Mouse (Mus musculus) small intestine, adult 2 months (tissue): ENCODE measurements around the gene Sntg2. TPM values are rescaled to one million over a fixed set of nuclear protein-coding genes. Genes with fewer than 3 reads are reported as not detected.

Experiments used
- H3K27ac ChIP-seq: fragments of 200-500 bp; 2 replicates; pipeline ENCODE4 v1.5.1; 2012; ENCODE audit warnings: low read depth, low read length, control low read depth, inconsistent platforms; ENCODE audit not compliant: insufficient read depth
- H3K27me3 ChIP-seq: fragments of 200-500 bp; 2 replicates; pipeline ENCODE4 v1.6.1; 2012; ENCODE audit warnings: mild to moderate bottlenecking, moderate library complexity, low read length, inconsistent platforms; ENCODE audit not compliant: control insufficient read depth, insufficient read depth
- H3K36me3 ChIP-seq: fragments of 200-500 bp; 2 replicates; pipeline ENCODE4 v1.6.1; 2012; ENCODE audit warnings: mild to moderate bottlenecking, low read length, control low read depth, inconsistent platforms; ENCODE audit not compliant: control insufficient read depth, insufficient read depth
- H3K4me1 ChIP-seq: fragments of 200-500 bp; 2 replicates; pipeline ENCODE4 v1.6.1; 2012; ENCODE audit warnings: low read length, inconsistent platforms, mixed read lengths; ENCODE audit not compliant: control insufficient read depth, insufficient read depth, insufficient read length
- H3K4me3 ChIP-seq: fragments of 200-500 bp; 2 replicates; pipeline ENCODE4 v1.5.1; 2012; ENCODE audit warnings: low read depth, mild to moderate bottlenecking, control low read depth, inconsistent platforms, low read length, moderate library complexity
- CTCF ChIP-seq: fragments of 200-500 bp; IDR thresholded peaks from 2 replicates; pipeline ENCODE4 v1.5.1; 2012; ENCODE audit warnings: low read depth, mild to moderate bottlenecking, control low read depth, inconsistent platforms, low read length, moderate library complexity, mixed read lengths; ENCODE audit not compliant: insufficient replicate concordance, insufficient read length; ENCODE audit errors: extremely low read depth
- POLR2A ChIP-seq: fragments of 200-500 bp; IDR thresholded peaks from 2 replicates; pipeline ENCODE4 v1.6.1; 2012; ENCODE audit warnings: low read depth, mild to moderate bottlenecking, control low read depth, inconsistent platforms, low read length, moderate library complexity
- WGBS: fragments of 180-500 bp; shearing (Covaris S2); methylation state at CpG from one replicate; pipeline ENCODE4 v1.1.7; 2018; 5-methylcytosine and 5-hydroxymethylcytosine counted together
- polyA plus RNA-seq: library from polyadenylated mRNA; depleted of rRNA; stranded (reverse); fragments of >200 nt; gene quantifications from 2 replicates; pipeline ENCODE4 v1.2.3, GENCODE M21; 2012

The Sntg2 gene
- polyA plus RNA-seq, 1 experiment = 3.5 TPM

- TF ChIP-seq CTCF (no peak), POLR2A (no peak)
- Histone ChIP-seq H3K4me3 (no peak overlapping the region), H3K27ac (no peak overlapping the region), H3K4me1 (no peaks in the 10 kb centered on the region), H3K36me3 (no peaks in the 10 kb centered on the region; the same call in 1 of the 2 replicates), H3K27me3 (no peaks in the 10 kb centered on the region)
- WGBS = 86% methylated on average over 2 of the region's 2 CpGs
Observed at GRCm38 (mm10) chr12:30334502-30334901, 38.7 kb downstream of the Sntg2 start.

- WGBS = 59% methylated on average over 2 of the region's 2 CpGs
Observed at GRCm38 (mm10) chr12:30317971-30318370, 55.2 kb downstream of the Sntg2 start.

DNA sequence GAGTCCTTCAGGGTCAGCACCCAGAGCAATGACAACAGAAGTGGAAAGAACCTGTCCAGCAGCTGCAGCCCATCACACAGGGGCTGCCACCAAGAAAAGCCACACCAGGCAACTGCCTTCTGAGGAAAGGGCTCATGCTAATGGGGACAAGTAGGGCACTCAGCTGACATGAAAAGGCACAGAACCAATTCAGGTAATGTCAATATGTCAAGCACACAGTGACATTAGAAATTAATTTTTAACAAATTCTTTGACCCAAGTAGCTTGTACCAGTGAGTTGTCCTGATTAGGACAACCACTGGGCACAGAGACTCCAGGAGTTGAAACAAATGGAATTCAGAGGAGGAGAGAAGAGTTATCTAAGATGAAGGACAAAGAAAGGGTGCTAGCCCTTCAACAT lies 60.2 kb downstream of the Sntg2 start:
- Histone ChIP-seq H3K27me3 (no peaks in the 10 kb centered on the region), H3K27ac (no peak overlapping the region), H3K4me3 (no peak overlapping the region), H3K36me3 (no peaks in the 10 kb centered on the region), H3K4me1 (no peaks in the 10 kb centered on the region)
- TF ChIP-seq POLR2A = no peak
- no peak for TF ChIP-seq CTCF

More at GRCm38 (mm10) chr12:30317971-30318370, 55.2 kb downstream of the Sntg2 start:
- Histone ChIP-seq H3K4me3 (no peak overlapping the region), H3K36me3 (no peaks in the 10 kb centered on the region), H3K4me1 (no peaks in the 10 kb centered on the region), H3K27me3 (no peaks in the 10 kb centered on the region), H3K27ac (no peak overlapping the region)
- no peak for TF ChIP-seq CTCF
- no peak for TF ChIP-seq POLR2A

GRCm38 (mm10) chr12:30308197-30308939 lies 64.8 kb downstream of the Sntg2 start:
- no peak for TF ChIP-seq POLR2A
- TF ChIP-seq CTCF = no peak
- WGBS = 58% methylated on average over 5 of the region's 5 CpGs
- Histone ChIP-seq H3K27me3 (no peaks in the 10 kb centered on the region), H3K36me3 (no peaks in the 10 kb centered on the region), H3K4me1 (no peaks in the 10 kb centered on the region), H3K27ac (no peak overlapping the region), H3K4me3 (no peak overlapping the region)

DNA sequence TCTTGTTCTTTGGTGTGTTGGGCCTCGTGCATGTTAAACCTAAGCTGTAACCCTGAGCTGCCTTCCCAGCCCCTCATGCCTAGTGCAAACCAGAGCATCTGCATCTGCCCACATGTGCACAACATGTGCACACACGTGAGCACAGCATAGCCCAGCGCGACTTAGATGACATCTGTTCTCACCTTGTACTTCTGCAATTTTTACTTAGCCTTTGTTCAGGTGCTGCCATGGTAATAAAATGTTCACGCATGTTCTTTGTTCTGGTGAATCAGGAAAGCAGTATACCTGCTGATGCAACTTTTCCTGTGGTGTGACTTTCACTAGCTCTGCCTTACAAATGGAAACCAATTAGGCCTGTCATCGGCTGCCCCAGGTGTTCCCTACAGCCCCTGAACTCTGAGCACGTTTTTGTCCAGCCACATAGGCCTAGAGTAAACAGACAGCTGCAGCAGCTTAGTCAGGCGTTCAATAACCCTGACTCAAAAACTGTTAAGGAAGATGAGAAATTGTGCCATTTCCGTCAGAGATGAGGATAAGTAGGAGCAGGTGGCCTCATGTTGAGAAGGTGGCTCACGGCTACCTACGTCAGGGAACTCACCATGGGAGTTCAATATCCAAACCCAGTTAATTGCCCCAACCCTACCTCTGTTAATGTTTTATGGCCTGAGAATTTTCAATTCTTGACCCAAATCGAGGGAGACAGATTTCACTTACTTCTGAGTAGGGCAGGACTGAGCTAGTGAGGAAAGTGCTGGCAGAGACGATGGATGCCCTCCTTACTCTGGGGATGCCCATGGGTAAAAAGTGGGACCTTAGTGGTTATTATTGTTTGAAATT lies 80.2 kb downstream of the Sntg2 start:
- Histone ChIP-seq H3K27ac (no peak overlapping the region), H3K27me3 (no peaks in the 10 kb centered on the region), H3K4me1 (no peaks in the 10 kb centered on the region), H3K36me3 (no peaks in the 10 kb centered on the region), H3K4me3 (no peak overlapping the region)
- 52% methylated on average over 13 of the region's 13 CpGs for WGBS
- TF ChIP-seq POLR2A = no peak
- no peak for TF ChIP-seq CTCF

DNA sequence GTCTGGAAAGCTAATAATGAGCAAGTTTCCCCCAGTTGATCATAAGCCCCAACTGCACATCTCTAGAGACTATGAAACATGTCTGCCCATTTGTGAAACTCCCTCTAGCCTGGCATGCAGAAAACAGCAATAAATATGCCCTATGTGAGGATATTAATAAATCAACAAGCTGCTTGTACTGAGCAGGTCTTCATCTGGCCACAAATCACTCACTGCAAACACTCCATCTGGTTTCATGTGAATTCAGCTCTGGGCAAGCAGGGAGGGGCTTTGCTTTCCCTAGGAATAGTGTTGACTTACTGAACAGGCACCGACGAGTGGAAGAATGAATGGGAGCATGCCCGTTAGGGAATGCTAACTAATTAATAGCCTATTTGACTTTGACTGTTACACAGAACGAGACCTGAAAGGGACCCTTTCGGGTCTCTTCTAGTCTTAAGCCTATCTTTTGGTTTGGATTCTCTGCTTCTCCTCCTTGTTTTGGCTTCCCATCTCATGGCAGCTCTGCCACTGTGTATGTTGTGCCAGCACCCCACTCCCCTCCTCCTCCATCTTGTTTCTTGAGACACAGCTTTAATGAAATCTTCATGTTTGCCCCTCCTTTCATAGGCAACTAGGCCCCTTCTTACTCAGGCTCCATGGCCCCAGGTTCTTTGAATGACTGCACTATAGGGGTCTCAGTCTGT lies 86.1 kb downstream of the Sntg2 start:
- no peak overlapping the region for H3K27ac ChIP-seq
- H3K36me3 ChIP-seq = no peaks in the 10 kb centered on the region
- H3K4me3 ChIP-seq = no peak overlapping the region
- no peaks in the 10 kb centered on the region for H3K27me3 ChIP-seq
- TF ChIP-seq CTCF (no peak), POLR2A (no peak)
- 42% methylated on average over 5 of the region's 5 CpGs for WGBS
- no peaks in the 10 kb centered on the region for H3K4me1 ChIP-seq
